Mouse (Mus musculus) embryonic fibroblast, embryonic 13.5 days (primary cell): ENCODE measurements at regions not wholly inside any gene's neighbourhood (a gene's known extent, or its start where the extent isn't known, plus 50 kb on each side); places are given as distances from the start of the nearest gene placed in this dataset.

Experiments used
- CTCF ChIP-seq: IDR thresholded peaks from 2 replicates; pipeline ENCODE4 v1.5.1; 2011; ENCODE audit warnings: mild to moderate bottlenecking, control low read depth, low read length, moderate library complexity, borderline replicate concordance; ENCODE audit not compliant: insufficient read depth
- POLR2A ChIP-seq: IDR thresholded peaks from 2 replicates; pipeline ENCODE4 v1.6.1; 2011; ENCODE audit warnings: low read depth, mild to moderate bottlenecking, control low read depth, low read length, moderate library complexity

DNA sequence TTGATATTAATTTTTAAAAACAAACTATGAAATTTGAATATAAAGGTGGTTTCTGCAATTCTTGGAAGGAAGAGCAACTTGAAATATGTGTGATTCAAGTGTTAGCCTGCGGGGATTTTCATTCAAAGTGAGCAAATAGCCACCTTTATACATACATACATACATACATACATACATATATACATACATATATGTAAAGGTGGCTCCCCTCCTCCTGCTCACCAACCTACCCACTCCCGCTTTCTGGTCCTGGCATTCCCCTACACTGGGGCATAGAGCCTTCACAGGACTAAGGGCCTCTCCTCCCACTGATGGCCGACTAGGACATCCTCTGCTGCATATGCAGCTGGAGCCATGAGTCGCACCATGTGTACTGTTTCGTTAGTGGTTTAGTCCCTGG lies 221.3 kb upstream of the Pde3a start:
- TF ChIP-seq CTCF (no peak), POLR2A (no peak)
